Mouse (Mus musculus) stomach, postnatal 0 days (tissue): ENCODE measurements around the gene Mon2.

Experiments used
- CTCF ChIP-seq: IDR thresholded peaks from 2 replicates; pipeline ENCODE4 v1.5.1; 2016; ENCODE audit warnings: antibody characterized with exemption, low read depth, mild to moderate bottlenecking, moderate library complexity
- EP300 ChIP-seq: optimal IDR thresholded peaks from 2 replicates; pipeline ENCODE3; 2016; ENCODE audit warnings: antibody characterized with exemption

DNA sequence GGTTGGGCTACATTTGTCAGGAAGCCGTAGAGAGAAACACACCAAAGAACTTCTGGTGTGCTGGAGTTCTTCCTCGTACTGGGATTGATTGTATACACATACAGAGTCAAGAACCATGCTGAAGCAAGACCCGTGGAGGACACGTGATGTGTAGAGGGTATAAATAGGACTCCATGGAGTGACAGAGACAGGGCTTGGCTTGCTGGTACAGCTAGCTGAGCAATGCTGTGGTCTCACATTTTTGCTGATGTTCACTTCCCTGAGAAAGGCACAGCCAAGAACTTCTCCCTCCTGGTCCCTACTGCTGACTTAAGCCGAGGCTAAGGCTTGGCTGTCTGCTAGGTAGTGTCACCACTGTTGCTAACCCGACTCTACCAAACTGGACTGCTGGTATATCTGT lies 15.5 kb downstream of the Mon2 start:
- TF ChIP-seq CTCF (no peak), EP300 (no peak)
